Mouse (Mus musculus) thymus, postnatal 36 days (tissue): Measurements from ENCODE around the gene Bace1.
A peak's percentile ranks its signal among the peaks of the same experiment; 100 is the strongest.

Experiments used
- DNase-seq, 2 experiments: peaks; one replicate each; pipeline ENCODE4 v3.0.0; 2022; ENCODE audit warnings: mixed read lengths in 2 of 2

The Bace1 gene

DNA sequence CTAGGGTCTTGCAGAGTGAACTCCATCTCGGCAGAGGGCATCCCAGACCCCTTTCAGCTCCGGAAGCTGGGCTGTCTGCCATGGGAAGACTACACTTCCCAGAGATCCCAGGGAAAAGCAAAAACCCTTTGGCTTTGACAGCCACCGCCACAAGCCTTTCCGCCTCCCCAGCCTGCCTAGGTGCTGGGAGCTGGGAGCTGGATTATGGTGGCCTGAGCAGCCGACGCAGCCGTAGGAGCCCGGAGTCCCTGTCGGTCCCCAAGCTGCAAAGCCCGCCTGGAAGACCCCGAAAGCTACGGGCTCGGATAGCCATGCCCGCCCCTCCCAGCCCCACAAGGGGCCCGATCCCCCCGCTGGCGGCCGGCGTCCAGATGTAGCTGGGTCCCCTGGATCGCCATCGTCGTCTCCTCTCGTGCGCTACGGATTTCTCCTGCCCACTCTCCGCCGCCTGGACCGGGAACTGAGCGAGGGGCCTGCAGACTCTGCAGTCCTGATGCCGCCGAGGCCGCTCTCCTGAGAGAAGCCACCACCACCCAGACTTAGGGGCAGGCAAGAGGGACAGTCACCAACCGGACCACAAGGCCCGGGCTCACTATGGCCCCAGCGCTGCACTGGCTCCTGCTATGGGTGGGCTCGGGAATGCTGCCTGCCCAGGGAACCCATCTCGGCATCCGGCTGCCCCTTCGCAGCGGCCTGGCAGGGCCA is at the start of gene Bace1:
TSS of gene Bace1 (plus strand) at position 147 of the 705 bp plus-strand sequence.
- peak in 1 of 2 experiments; percentile 19 for DNase-seq

DNA sequence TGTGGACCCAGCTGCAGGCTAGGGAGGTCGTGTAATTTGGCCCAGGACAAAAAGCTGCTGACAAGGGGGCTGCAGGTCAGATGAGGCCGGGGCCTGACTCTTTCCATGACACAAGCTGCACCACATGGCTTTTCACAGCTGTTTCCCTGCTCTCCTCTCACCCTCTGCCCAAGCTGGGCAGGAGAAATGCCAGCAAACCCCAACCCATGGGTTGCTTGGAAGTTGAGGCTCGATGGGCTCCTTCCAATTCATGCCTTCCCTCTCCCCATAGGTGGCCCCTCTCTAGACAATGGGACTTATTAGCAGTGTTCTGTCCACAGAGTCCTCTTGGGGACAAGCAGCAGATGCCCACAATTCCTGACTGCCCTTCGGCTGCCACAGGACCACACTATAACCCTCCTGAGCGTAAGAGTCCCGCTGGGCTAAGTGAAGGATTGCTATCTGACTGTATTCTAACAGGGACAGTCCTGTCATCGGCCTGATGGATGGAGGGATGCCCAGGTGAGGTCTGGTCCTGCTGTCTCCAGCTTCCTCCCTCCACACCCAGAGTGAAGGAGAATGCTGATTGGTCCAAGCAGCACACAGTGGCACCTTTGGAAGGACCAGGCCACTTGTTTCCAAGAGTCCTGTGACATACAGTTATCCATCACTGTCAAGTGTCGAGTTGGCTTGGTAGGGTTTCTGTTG is 46.8 kb upstream of the Bace1 start:
- DNase-seq, result no peak

DNA sequence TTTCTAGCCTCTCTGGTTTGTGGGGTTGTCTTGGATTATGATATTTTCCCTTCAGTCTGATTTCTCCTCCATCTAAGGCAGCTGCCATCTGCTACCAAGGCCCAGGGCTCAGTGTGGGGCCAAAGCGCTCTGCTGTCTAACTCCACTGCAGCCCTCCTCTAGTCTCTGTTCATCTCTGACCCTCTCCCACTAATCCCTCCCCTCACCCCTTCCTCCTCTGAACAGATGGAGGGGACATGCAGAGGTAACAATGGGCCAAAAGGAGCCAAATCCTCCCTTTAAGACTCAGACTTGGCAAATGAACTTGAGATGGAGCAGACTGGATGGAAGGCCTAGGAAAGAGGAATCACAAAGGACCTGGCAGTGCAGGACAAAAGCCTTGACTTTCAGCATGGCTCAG is 46.1 kb upstream of the Bace1 start:
- DNase-seq, result no peak

DNA sequence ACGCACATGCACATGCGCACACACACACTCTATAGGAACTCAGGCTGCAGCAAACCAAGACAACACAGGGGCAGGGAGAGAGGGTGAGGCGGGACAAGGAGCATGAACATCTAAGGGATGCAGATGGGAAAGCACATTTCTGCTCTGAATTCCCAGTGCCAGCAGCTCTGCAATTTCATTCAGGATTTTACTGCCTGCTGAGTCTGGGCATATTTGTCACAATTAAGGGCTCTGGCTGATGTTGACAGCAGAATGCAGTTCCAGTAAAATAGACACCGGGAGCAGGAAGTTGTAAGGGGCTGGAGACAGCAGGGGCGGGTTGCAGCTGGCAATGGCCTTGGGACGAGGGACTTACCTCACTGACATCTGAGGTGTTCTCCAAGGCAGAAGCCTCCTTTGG is 44.7 kb upstream of the Bace1 start:
- DNase-seq, result no peak

DNA sequence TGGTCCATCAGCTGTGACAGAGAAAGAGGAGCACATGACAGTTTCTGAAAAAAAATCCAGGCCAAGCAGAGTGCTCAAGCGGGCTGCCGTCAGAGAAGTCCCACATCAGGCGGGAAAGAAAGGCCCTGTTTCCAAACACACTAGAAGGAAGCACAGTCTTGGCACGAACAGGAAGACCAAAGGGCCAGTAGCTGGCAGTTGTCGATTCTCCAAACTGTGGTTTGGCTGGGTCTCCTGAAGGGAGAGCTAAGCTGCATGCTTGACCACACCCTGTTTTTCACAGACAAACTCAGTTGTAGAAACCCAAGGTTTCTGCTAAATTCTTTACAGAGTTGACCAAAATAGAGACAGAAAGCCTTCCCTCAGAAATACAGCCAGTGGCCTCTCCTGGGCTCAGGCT is 42.7 kb upstream of the Bace1 start:
- no peak for DNase-seq

DNA sequence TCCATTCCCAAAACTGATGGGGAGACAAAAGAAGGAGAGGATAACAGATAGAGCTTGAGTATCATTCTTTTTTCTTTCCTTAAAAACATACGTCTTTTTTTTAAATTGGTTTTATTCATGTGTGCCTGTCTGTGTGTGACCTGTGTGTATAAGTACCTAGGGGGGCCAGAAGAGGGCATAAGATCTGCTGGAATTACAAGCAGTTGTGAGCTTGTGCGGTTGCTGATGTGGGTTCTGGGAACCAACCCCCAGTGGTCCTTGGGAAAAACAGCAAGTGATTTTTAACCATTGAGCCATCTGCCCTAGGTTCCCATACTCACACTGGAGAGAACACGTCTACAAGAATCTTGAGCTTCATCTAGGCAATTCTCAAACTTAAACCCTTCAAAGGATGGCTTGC is 41.1 kb upstream of the Bace1 start:
- no peak for DNase-seq

DNA sequence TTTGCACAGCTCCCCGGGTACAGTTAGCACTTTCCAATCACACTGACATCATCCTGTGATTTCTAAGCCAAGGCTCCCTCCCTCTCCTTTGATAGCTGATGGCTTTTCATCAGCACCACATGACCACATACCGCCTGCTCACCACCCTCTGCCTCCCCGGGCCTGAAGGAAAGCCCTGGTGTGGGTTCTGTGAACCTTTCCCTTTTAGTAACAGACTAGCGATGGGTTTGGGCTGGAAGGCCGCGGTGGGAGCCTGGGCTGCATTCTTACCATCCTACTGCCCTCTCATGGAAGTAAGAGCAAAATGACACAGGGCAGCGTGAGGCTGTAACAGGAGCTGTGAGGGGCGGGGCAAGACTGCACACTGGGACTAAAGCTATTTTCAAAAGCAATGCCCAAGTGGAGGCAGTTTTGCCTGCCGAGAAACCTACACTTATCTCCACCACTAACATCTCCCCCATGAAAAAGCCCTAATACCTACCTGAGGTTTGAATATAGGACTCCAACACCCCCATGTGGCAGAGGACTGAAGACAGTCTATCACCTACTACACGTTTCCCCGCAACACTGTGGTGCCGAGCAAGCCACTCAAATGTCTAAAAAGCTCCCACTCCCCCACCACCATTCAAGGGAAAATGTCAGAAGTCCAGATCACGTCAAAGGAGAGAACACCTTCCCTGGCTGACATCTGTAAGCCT is 39.8 kb upstream of the Bace1 start:
- no peak for DNase-seq

DNA sequence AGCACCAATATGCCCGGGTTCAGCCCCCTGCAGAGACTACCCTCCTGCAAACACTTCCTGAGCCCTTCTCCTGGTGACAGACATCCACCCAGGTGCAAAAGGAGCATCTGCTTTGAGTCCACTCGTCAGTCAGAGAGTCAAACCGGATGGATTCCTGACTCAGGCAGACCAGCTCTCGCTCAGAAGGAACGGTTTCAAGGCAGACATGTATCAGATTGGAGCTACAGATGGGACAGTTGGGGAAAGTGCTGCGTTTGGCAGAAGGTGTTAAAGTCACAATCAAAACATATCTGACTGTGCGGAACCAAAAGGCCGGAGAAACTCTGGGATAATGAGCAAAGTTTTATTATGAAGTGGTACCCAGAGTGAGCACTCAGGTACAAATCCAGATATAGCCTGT is 39.0 kb upstream of the Bace1 start:
- DNase-seq, result no peak

DNA sequence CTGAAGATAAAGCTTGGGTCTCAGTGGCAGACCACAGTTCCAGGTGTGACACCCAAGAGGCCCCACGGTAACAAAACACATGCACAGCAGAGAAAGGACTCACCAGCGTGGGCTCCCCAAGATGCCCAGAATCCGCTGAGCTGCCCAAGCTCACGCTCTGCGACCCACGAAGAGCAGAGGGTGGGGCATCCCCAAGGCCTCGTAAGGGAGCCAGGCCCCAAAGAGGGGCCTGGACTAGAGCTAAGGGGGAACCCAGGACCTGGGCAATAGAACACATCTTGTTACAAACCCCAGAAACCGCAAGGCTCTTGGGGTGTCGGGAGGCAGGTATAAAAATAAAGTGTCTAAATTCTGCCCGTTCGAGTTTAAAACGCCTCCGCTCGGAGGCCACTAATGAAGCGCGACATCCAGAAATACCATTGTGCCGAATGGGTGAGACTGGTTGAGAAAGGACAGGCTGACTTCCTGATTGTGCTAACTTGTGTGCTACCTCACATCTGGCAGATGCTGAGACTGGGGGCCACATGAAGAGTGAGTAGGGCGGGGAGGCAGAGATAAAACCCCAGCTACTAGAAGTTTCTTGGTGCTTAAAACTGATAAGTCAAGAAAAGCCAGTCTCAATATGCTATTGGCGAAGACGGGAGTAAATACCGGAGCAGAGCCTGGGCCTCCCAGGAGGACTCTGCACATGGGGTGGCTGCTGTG is 35.2 kb upstream of the Bace1 start:
- DNase-seq, result no peak

DNA sequence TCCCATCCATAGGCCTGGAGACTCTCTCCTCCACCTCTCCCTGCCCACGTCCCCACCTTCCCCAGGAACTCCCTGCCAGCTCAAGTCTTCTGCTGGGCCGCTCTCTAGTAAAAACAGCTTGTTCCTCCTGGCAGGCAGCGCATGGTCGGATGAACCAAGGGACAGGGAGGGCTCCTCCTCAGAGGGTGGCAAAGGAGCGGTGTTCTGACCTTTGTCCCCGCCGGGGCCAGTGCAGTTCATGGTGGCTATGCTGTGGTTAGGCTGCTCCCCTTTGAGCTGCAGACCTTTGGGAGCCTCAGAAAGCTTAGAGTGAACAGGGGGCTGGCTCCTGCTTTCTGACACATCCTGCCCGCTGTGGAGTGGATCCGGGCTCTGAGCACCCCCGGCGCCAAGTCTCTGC is 31.5 kb upstream of the Bace1 start:
- DNase-seq, result no peak

DNA sequence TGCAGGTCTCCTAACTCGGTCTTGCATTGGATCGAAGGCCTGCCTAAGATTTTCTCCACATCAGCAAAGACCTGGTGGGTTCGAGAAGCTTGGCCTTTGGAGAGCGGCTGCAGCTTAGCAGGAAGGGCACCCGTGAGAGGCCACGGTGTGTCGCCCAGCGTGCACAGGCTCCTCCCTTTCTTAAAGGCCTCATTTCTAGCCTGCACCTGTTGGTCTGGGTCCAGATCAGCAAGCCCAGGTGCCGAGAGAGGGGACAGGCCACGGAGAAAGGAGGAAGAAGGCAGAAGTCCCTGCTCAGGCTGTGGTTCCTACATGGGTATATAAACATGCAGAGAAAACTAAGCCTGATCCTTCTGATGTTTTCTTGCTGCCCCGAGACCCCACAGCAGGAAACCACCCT is 31.0 kb upstream of the Bace1 start:
- no peak for DNase-seq

DNA sequence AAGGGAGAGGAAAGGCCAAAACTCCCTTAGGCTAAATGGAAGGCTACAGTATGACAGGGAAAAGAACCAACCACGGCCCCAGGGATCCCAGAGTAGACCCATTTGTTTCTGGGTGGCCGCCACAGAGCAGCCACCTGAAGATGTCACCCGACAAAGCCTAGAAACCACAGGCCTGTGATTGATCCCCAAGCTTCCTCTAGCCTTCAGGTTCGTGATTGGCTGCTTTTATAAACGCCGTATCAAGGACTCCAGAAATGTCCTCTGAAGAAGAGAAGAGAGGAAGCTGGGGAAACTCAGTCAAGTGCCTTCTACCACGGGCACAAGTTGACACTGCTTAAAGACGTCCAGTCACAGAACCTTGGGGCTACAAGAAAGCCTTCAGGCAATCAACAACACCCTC is 30.6 kb upstream of the Bace1 start:
- peak; percentile 26 to 29 for DNase-seq

DNA sequence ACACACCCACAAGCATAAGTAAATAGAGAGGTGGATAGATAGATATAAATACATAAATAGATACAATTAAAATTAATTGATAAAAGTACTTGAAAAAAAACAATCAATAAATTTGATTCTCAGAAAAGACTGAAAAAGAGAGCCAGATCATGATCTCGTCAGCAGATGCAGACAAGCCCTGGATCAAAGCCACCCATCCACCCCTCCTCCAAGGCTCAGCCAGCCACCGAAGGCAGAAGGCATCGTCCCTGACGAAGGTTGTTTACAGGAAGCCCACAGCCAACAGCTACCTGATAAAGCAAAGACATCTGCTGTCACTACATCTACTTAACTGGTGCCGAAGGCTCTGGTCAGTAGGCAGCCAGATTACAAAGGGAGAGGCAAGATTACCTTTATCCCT is 26.4 kb upstream of the Bace1 start:
- no peak for DNase-seq

DNA sequence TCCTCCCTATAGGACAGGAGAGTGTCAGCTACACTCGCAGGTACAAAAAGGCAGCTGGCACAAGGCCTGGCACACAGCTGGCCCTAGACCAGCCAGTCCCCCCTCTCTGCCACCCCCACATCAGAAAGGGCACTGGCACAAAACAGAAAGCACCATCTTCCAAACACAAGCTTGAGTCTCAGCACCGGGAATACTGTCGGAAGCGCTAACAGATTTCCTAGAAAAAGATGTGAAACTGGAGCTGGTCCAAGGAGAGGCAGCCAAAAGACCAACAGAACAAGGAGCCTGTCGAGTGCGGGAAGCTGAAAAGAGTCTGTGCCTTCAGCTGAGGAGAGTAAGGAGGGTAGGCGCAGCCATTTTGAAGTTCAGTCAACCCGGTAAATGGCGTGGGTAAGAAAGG is 23.3 kb upstream of the Bace1 start:
- no peak for DNase-seq

DNA sequence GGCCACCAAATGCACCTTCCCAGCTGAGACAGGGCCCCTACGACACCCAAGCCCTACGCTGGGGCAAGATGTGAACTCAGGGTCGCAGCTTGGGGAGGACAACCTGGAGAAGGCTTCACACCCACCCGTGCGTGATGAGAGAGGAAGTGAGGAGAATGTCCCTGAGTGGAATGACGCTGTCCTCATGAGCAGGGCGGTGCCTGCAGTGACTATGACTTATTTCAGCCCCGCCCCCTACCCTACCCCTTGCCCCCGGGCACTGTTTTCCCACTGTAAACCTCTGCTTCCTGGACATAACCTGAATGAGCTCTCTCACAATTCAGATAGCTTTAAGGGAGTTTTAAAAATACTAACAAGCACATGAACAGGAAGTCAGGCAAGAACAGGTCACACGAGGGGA is 22.9 kb upstream of the Bace1 start:
- DNase-seq, result no peak

DNA sequence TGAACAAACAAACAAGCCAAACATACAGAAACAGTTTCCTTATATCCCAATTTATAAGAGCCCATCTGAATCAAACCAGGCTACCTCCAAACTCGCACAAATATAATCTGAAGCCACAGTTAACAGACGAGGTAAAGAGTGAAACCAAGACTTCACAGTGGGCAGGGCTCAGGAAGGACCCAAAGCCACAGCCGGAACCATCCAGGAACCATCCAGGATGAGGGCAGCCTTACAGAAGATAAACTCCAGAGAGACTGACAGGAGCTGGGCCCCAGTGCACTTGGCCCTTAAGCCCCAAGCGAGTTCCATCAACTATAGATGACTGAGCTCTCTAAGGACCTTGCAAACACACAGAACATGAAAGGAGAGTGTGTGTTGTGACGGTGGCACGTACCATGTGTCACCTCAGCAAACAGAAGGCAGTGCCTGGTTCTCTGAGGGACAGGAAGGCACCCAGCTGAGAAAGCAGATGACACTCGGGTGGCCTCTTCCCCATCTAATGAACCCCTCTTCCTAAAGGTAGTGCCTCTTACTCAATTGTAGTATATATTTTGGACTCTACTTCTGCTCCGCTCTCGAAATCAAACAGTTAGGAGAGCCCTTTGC is 19.9 kb upstream of the Bace1 start:
- no peak for DNase-seq

DNA sequence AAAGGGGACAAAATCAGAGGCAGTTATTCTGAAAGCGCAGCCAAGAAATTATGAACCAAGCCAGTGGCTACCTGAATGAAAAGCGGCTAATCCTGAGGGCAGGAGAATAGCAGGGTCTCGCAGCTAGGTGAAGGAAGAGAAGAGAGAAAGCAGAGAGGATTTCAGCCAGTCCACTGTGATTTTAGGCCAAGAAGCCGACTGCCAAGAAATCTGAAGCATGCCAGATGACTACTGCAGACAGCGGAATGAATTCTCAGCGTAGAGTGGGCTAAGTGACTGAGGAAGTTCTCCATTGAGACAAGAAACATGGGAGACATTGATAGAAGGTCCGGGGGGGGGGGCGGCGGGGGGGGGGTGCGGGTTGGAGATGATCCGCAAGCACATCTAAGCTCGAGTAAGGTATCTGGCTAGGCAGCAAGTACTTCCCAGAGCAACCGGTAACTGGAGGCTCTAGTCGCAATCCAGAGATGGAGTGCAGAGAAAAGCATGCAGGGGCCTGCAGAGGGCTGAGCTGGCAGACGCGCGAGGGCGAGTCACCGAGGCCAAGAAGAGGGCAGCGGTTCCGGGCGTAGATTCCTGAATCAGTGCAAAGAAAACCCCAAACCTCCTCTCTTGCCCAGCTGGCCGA is 10.6 kb upstream of the Bace1 start:
- no peak for DNase-seq

DNA sequence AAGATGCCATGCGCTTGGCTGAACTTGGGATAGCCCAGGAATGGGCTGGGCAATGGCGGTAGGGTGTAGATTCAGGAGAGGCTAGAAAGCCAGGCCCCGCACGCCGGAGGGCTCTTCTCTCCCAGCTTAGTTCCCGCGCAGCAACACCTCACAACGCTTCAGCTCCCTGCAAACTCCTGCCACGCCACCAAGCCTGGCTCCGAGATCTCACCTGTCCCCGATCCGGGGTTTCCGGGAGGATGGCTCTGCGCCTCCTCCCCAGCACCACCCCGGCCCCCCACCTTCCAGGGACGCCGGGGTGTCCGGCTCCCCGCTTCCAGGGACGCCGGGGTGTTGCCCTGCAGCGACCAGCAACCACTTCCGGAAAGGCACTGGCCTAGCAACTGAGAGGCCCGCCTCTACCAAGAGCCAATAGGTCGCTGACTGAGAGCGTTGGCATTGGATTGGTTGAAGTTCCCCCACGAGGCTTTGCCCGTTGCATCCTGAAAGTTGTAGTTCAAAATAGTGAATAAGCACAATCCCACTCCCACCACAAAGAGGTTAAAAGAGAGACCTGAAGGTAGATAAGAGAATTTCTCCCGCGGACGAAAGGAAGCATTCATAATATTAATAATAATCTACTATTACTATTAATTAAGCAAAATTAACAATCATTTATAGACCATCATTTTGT is 10.0 kb upstream of the Bace1 start, which contains the start of gene Cep164:
TSS of gene Cep164 (minus strand) at position 401 of the 673 bp plus-strand sequence.
- peak; percentile 81 to 87 for DNase-seq

DNA sequence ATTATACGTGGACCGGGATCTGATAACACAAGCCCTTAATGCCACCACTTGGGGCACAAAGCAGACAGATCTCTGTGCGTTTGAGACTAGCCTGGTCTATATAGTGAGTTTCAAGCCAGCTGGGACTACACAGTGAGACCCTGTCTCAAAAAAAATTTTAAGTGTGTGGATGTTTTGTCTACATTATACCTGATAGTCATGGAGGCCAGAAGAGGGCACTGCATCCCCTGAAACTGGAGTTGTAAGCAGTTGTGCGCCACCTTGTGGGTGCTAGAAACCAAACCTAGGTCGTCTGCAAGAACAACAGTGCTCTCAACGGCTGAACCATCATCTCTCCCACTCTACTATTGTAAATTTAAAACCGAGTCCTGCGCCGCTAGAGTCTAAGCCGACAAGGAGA is 9.3 kb upstream of the Bace1 start:
- DNase-seq, result peak; percentile 77 to 81

DNA sequence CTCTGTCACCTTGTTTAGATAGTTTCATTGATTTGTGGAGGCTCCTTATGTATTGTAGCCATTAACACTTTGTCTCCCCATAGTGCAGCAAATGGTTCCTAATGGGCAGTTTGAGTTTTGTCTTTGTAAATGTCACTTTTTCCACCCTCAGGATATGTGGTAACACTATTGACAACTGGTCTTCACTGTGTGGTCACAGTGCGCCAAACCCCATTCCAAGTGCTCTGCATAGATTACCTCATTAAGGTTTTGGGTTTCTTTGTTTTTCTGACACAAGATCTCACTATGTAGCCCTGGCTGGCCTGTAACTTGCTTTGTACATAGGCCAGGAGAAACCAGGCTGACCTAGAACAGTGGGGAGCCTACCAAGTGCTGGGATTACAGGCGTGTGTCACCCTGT is 5.5 kb upstream of the Bace1 start:
- DNase-seq, result no peak

DNA sequence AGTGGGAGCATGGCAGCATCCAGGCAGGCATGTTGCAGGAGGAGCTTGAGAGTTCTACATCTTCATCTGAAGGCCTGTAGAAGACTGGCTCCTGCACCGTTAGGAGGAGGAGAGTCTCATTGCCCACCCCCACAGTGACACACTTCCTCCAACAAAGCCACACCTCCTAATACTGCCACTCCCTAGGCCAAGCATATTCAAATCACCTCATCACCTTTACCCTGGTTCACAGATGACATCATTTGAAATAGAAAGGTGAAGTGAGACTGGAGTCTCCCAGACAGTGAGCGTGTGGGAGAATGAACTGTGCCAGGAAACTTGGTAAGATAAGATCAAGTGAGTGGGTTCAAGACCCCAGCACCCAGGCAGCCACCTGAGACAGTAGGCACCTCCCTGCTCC is 4.9 kb upstream of the Bace1 start:
- no peak for DNase-seq

DNA sequence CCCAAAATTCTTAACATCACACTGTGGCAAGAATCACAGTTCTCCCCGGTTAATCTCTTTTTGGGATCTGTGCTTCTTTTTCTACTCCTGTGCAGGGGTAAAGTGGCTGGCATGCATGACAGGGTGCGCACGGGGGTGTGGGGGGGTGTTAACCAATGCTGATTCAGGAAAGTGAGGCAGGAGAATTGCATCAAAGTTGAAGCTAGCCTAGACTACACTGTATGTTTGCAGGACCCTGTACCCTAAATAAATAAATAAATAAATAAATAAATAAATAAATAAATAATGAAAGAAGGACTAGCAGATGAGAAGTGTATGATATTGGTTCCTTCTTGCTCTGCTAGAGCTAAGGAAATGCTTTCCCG is 329 bp upstream of the Bace1 start:
- DNase-seq, result no peak
